Mouse (Mus musculus): ENCODE results near the gene Fxyd5. TPM values are rescaled to one million over a fixed set of nuclear protein-coding genes. Genes with fewer than 3 reads are reported as not detected.

Fxyd5 gene
- polyA plus RNA-seq, 2 experiments: 17.4 to 28.8 TPM

GRCm38 (mm10) chr7:31037675-31038074 lies 4.6 kb downstream of the Fxyd5 start:
- no peak for ATAC-seq (ENCODE audit: low FRiP score, low read depth)
- no peak for DNase-seq (ENCODE audit: low spot score)
- no peak overlapping the region for H3K4me2 ChIP-seq (replicated peaks; ENCODE audit: low read depth, low read length, severe bottlenecking)
- TF ChIP-seq POLR2A (IDR thresholded peaks at IDR 0.05; ENCODE audit: borderline replicate concordance, extremely low read depth, insufficient read depth, insufficient read length): no peak
- 75% methylated on average over 2 of the region's 2 CpGs for WGBS
- H3K27ac ChIP-seq (replicated peaks; ENCODE audit: low read depth, low read length): no peak overlapping the region
- no peaks in the 10 kb centered on the region for H3K9me3 ChIP-seq (ENCODE audit: control insufficient read depth, low read length)
- H3K4me1 ChIP-seq (ENCODE audit: control insufficient read depth, insufficient read depth, low read length): peaks cover 2% of the 10 kb centered on the region; the same call in 1 of the 2 replicates
- H3K36me3 ChIP-seq (ENCODE audit: control insufficient read depth, insufficient read depth, low read length): no peaks in the 10 kb centered on the region
- H3K4me3 ChIP-seq (replicated peaks; ENCODE audit: low read length): no peak overlapping the region
- peaks cover 18% of the 10 kb centered on the region for H3K27me3 ChIP-seq (ENCODE audit: control insufficient read depth, insufficient read depth, low read length)
- H3K9ac ChIP-seq (ENCODE audit: low read depth, low read length, severe bottlenecking): no peak overlapping the region

GRCm38 (mm10) chr7:31036917-31037316 lies 5.4 kb downstream of the Fxyd5 start:
- no peak for TF ChIP-seq POLR2A (IDR thresholded peaks at IDR 0.05; ENCODE audit: borderline replicate concordance, extremely low read depth, insufficient read depth, insufficient read length)
- Histone ChIP-seq H3K9ac (ENCODE audit: low read depth, low read length, severe bottlenecking) (no peak overlapping the region), H3K4me2 (replicated peaks; ENCODE audit: low read depth, low read length, severe bottlenecking) (no peak overlapping the region), H3K4me3 (replicated peaks; ENCODE audit: low read length) (no peak overlapping the region), H3K36me3 (ENCODE audit: control insufficient read depth, insufficient read depth, low read length) (no peaks in the 10 kb centered on the region), H3K9me3 (ENCODE audit: control insufficient read depth, low read length) (no peaks in the 10 kb centered on the region), H3K27ac (replicated peaks; ENCODE audit: low read depth, low read length) (no peak overlapping the region), H3K27me3 (ENCODE audit: control insufficient read depth, insufficient read depth, low read length) (peaks cover 10% of the 10 kb centered on the region; the same call in 1 of the 2 replicates), H3K4me1 (ENCODE audit: control insufficient read depth, insufficient read depth, low read length) (peaks cover under 1% of the 10 kb centered on the region; the same call in 1 of the 2 replicates)
- DNase-seq (ENCODE audit: low spot score) (no peak), ATAC-seq (ENCODE audit: low FRiP score, low read depth) (no peak)
- WGBS: 86% methylated on average over 7 of the region's 7 CpGs

DNA sequence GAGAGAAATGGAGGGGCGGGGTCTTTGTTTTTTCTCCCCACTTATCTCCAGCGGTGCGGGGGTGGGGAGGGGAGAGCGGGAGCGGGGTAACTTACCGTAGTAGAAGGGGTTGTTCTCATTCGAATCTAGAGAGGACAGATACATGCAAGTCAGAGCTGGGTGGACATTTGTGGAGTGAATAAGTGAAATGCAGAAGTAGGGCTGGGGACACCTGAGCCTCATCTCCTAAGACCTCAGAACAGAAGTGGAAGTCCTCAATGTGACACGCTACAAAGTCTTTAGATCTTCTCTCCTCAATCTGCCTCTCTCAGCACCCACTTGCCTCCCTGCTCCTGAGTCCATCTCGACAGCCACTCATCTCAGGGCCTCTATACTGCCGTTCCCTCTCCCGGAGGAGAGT lies 7.0 kb downstream of the Fxyd5 start:
- Histone ChIP-seq H3K4me1 (ENCODE audit: control insufficient read depth, insufficient read depth, low read length) (no peaks in the 10 kb centered on the region; the same call in 1 of the 2 replicates), H3K9me3 (ENCODE audit: control insufficient read depth, low read length) (no peaks in the 10 kb centered on the region), H3K9ac (ENCODE audit: low read depth, low read length, severe bottlenecking) (no peak overlapping the region), H3K27me3 (ENCODE audit: control insufficient read depth, insufficient read depth, low read length) (no peaks in the 10 kb centered on the region; the same call in 1 of the 2 replicates), H3K4me3 (replicated peaks; ENCODE audit: low read length) (no peak overlapping the region), H3K27ac (replicated peaks; ENCODE audit: low read depth, low read length) (no peak overlapping the region), H3K4me2 (replicated peaks; ENCODE audit: low read depth, low read length, severe bottlenecking) (no peak overlapping the region), H3K36me3 (ENCODE audit: control insufficient read depth, insufficient read depth, low read length) (no peaks in the 10 kb centered on the region)
- ATAC-seq (ENCODE audit: low FRiP score, low read depth) (no peak), DNase-seq (ENCODE audit: low spot score) (no peak)
- TF ChIP-seq POLR2A (IDR thresholded peaks at IDR 0.05; ENCODE audit: borderline replicate concordance, extremely low read depth, insufficient read depth, insufficient read length): no peak
- WGBS: 86% methylated on average over 11 of the region's 11 CpGs

DNA sequence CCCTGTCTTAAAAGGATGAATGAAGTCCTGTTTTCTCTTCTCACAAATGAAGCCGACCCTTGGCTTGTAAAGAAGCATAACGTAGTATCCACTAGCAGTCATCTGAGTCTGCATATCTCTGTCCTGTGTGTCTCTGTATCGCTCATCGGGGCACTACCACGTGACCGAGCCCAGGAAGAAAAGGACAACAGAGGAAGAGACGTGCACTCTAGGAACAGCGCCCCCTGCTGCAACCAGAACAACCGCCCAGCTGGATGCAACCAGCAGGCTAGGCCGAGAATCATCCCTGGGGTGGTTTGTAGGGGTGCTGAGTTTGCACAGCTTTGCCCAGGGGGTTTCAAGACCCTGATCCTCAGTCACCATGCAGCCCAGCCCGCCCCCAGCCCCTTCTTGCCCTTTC lies 7.5 kb downstream of the Fxyd5 start:
- Histone ChIP-seq H3K4me2 (replicated peaks; ENCODE audit: low read depth, low read length, severe bottlenecking) (no peak overlapping the region), H3K4me3 (replicated peaks; ENCODE audit: low read length) (no peak overlapping the region), H3K36me3 (ENCODE audit: control insufficient read depth, insufficient read depth, low read length) (no peaks in the 10 kb centered on the region), H3K27me3 (ENCODE audit: control insufficient read depth, insufficient read depth, low read length) (no peaks in the 10 kb centered on the region), H3K4me1 (ENCODE audit: control insufficient read depth, insufficient read depth, low read length) (no peaks in the 10 kb centered on the region; the same call in 1 of the 2 replicates), H3K27ac (replicated peaks; ENCODE audit: low read depth, low read length) (no peak overlapping the region), H3K9ac (ENCODE audit: low read depth, low read length, severe bottlenecking) (no peak overlapping the region), H3K9me3 (ENCODE audit: control insufficient read depth, low read length) (no peaks in the 10 kb centered on the region)
- WGBS: 70% methylated on average over 11 of the region's 11 CpGs
- TF ChIP-seq POLR2A (IDR thresholded peaks at IDR 0.05; ENCODE audit: borderline replicate concordance, extremely low read depth, insufficient read depth, insufficient read length): no peak
- ATAC-seq (ENCODE audit: low FRiP score, low read depth): no peak
- DNase-seq (ENCODE audit: low spot score): no peak

GRCm38 (mm10) chr7:31033409-31034165 lies 8.7 kb downstream of the Fxyd5 start:
- no peak for ATAC-seq (ENCODE audit: low FRiP score, low read depth)
- 59% methylated on average over 9 of the region's 9 CpGs for WGBS

More at GRCm38 (mm10) chr7:31033409-31034165, 8.7 kb downstream of the Fxyd5 start:
- no peak for DNase-seq (ENCODE audit: low spot score)
- Histone ChIP-seq H3K9ac (ENCODE audit: low read depth, low read length, severe bottlenecking) (no peak overlapping the region), H3K36me3 (ENCODE audit: control insufficient read depth, insufficient read depth, low read length) (no peaks in the 10 kb centered on the region), H3K4me1 (ENCODE audit: control insufficient read depth, insufficient read depth, low read length) (no peaks in the 10 kb centered on the region; the same call in 1 of the 2 replicates), H3K27ac (replicated peaks; ENCODE audit: low read depth, low read length) (no peak overlapping the region), H3K9me3 (ENCODE audit: control insufficient read depth, low read length) (no peaks in the 10 kb centered on the region), H3K4me2 (replicated peaks; ENCODE audit: low read depth, low read length, severe bottlenecking) (no peak overlapping the region), H3K27me3 (ENCODE audit: control insufficient read depth, insufficient read depth, low read length) (no peaks in the 10 kb centered on the region), H3K4me3 (replicated peaks; ENCODE audit: low read length) (no peak overlapping the region)
- no peak for TF ChIP-seq POLR2A (IDR thresholded peaks at IDR 0.05; ENCODE audit: borderline replicate concordance, extremely low read depth, insufficient read depth, insufficient read length)
